Mouse (Mus musculus) right cerebral cortex, postnatal 36 days (tissue): ENCODE data around the gene Kcnd2.
A peak's percentile ranks its signal among the peaks of the same experiment; 100 is the strongest.

ENCODE experiments used
- DNase-seq, 2 experiments: peaks; one replicate each; pipeline ENCODE4 v3.0.0; 2022; ENCODE audit warnings: low spot score in 2 of 2, mixed read lengths in 1 of 2

Kcnd2 gene

GRCm38 (mm10) chr6:21424202-21424785 lies 209.0 kb downstream of the Kcnd2 start:
- DNase-seq: no peak

- DNase-seq: no peak
These were observed 215.8 kb downstream of the Kcnd2 start for GRCm38 (mm10) chr6:21431120-21431519.

GRCm38 (mm10) chr6:21464719-21465118 lies 249.4 kb downstream of the Kcnd2 start:
- DNase-seq: no peak

- DNase-seq: no peak
These were observed 256.7 kb downstream of the Kcnd2 start for GRCm38 (mm10) chr6:21471891-21472544.

- DNase-seq: no peak
These were observed 267.4 kb downstream of the Kcnd2 start for GRCm38 (mm10) chr6:21482714-21483113.

GRCm38 (mm10) chr6:21488536-21488935 lies 273.2 kb downstream of the Kcnd2 start:
- no peak for DNase-seq

GRCm38 (mm10) chr6:21502921-21503320 lies 287.6 kb downstream of the Kcnd2 start:
- DNase-seq: no peak

- DNase-seq: no peak
These were observed 295.4 kb downstream of the Kcnd2 start for GRCm38 (mm10) chr6:21510621-21511239.

- no peak for DNase-seq
These were observed 305.0 kb downstream of the Kcnd2 start for GRCm38 (mm10) chr6:21520351-21520750.

- DNase-seq: no peak
These were observed 312.3 kb downstream of the Kcnd2 start for GRCm38 (mm10) chr6:21527489-21528074.

- peak in 1 of 2 experiments; percentile 10 for DNase-seq
These were observed 318.7 kb downstream of the Kcnd2 start for GRCm38 (mm10) chr6:21534009-21534408.

GRCm38 (mm10) chr6:21534820-21535219 lies 319.5 kb downstream of the Kcnd2 start:
- no peak for DNase-seq

- peak; percentile 46 to 76 for DNase-seq
These were observed 336.2 kb downstream of the Kcnd2 start for GRCm38 (mm10) chr6:21551501-21551900.

- DNase-seq: no peak
These were observed 355.7 kb downstream of the Kcnd2 start for GRCm38 (mm10) chr6:21570964-21571363.

- DNase-seq: no peak
These were observed 374.9 kb downstream of the Kcnd2 start for GRCm38 (mm10) chr6:21590156-21590555.

- DNase-seq: no peak
These were observed 382.1 kb downstream of the Kcnd2 start for GRCm38 (mm10) chr6:21597424-21597823.

- no peak for DNase-seq
These were observed 394.2 kb downstream of the Kcnd2 start for GRCm38 (mm10) chr6:21609381-21610059.

GRCm38 (mm10) chr6:21629989-21630388 lies 414.7 kb downstream of the Kcnd2 start:
- no peak for DNase-seq

- DNase-seq: no peak
These were observed 440.4 kb downstream of the Kcnd2 start for GRCm38 (mm10) chr6:21655681-21656080.

- no peak for DNase-seq
These were observed 448.8 kb downstream of the Kcnd2 start for GRCm38 (mm10) chr6:21664135-21664534.

- DNase-seq: no peak
These were observed 449.3 kb downstream of the Kcnd2 start for GRCm38 (mm10) chr6:21664638-21665037.

- DNase-seq: no peak
These were observed 468.9 kb downstream of the Kcnd2 start for GRCm38 (mm10) chr6:21684252-21684651.
